Mouse (Mus musculus) lung, adult 2 months (tissue): ENCODE measurements around the gene Fkbp10. TPM values are rescaled to one million over a fixed set of nuclear protein-coding genes. Genes with fewer than 3 reads are reported as not detected.

Experiments used
- DNase-seq: peaks from one replicate; pipeline ENCODE4 v3.0.0; 2022
- H3K4me1 ChIP-seq: fragments of 200-500 bp; 2 replicates; pipeline ENCODE4 v1.6.1; 2011; ENCODE audit warnings: low read length; ENCODE audit not compliant: control insufficient read depth, insufficient read depth
- H3K4me3 ChIP-seq: fragments of 200-500 bp; replicated peaks from 2 replicates; pipeline ENCODE3; 2011; ENCODE audit warnings: low read depth, mild to moderate bottlenecking, control low read depth, low read length; ENCODE audit errors: extremely low read depth
- CTCF ChIP-seq: fragments of 200-500 bp; IDR thresholded peaks from 2 replicates; pipeline ENCODE4 v1.5.1; 2011; ENCODE audit warnings: mild to moderate bottlenecking, low read length, control low read depth; ENCODE audit not compliant: insufficient read depth
- POLR2A ChIP-seq: fragments of 200-500 bp; IDR thresholded peaks from 2 replicates; pipeline ENCODE4 v1.6.1; 2011; ENCODE audit warnings: low read depth, mild to moderate bottlenecking, control low read depth, low read length, borderline replicate concordance; ENCODE audit errors: extremely low read depth
- WGBS: fragments of 180-500 bp; shearing (Covaris S2); methylation state at CpG from one replicate; pipeline ENCODE4 v1.1.7; 2018; 5-methylcytosine and 5-hydroxymethylcytosine counted together
- polyA plus RNA-seq: library from polyadenylated mRNA; depleted of rRNA; stranded (reverse); fragments of >200 nt; gene quantifications from 2 replicates; pipeline ENCODE4 v1.2.3, GENCODE M21; 2012; rRNA removed

Gene Fkbp10
- polyA plus RNA-seq, 1 experiment, result 42.5 TPM

DNA sequence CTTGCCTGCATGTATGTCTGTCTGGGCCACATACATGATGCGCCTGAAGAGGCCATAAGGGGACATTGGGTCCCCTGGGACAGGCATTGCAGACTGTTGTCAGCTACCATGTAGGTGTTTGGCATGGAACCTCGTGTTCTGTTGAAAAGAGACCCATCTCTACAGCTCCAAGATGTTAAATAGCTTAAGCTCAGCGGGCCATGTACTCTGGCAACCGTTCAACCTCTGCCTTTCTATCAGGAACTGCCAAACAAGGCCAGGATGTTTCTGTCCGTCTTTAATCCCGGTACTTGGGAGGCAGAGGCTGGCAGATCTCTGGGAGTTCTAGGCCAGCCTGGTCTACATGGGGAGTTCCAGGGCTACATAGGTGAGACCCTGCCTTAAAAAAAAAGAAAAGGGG, 27.1 kb downstream of the Fkbp10 start:
- peaks cover 3% of the 10 kb centered on the region for H3K4me1 ChIP-seq
- DNase-seq, result no peak
- no peak overlapping the region for H3K4me3 ChIP-seq
- TF ChIP-seq CTCF (no peak), POLR2A (no peak)
- 74% methylated on average over 6 of the region's 6 CpGs for WGBS

DNA sequence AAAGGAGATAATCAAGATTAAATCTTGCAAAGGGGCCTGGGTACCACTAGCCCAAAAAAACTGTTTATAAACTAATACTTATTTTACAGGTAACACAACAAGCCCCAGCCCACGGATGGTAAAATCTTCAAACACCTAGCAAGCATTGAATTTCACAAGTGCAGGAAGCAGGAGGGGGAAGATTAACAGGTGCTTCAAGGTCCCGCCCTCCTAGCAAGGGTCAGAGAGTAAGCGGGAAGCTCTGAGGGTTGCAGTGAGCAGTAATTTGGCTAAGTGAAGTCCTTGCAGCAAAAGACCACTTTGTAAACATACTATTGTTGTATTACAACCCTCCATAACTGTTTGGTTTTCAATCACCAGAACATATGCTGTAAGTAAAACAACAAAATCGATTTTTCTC, 41.8 kb downstream of the Fkbp10 start:
- Histone ChIP-seq H3K4me3 (no peak overlapping the region), H3K4me1 (no peaks in the 10 kb centered on the region; the same call in none of the 2 replicates)
- DNase-seq, result no peak
- 59% methylated on average over 4 of the region's 4 CpGs for WGBS
- no peak for TF ChIP-seq CTCF
- TF ChIP-seq POLR2A, result no peak

DNA sequence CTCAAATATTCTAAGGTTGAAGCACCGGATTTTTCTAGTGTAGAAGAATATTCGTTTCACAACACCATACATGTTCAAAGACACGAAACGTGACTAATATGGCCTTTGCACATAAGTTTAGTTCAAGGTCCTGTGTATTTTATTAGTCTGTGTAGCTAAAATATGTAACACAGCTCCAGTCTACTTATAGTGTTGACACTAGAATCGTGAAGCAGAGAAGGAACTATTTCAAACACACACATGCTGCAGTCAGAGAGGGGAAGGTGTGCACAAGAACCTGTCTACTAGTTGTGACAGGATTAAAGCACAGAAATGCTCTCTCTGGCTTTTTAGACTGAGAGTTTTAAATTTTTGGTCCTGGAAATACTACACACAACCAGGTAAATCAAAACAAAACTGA, 42.2 kb downstream of the Fkbp10 start:
- no peak for TF ChIP-seq POLR2A
- no peaks in the 10 kb centered on the region; the same call in none of the 2 replicates for H3K4me1 ChIP-seq
- H3K4me3 ChIP-seq, result no peak overlapping the region
- WGBS, result 63% methylated on average over 5 of the region's 5 CpGs
- no peak for DNase-seq

- Histone ChIP-seq H3K4me3 (no peak overlapping the region), H3K4me1 (peaks cover 2% of the 10 kb centered on the region)
- DNase-seq, result no peak
- 84% methylated on average over 10 of the region's 10 CpGs for WGBS
- no peak for TF ChIP-seq POLR2A
- no peak for TF ChIP-seq CTCF
These were observed 47.2 kb downstream of the Fkbp10 start for GRCm38 (mm10) chr11:100462699-100463098.

DNA sequence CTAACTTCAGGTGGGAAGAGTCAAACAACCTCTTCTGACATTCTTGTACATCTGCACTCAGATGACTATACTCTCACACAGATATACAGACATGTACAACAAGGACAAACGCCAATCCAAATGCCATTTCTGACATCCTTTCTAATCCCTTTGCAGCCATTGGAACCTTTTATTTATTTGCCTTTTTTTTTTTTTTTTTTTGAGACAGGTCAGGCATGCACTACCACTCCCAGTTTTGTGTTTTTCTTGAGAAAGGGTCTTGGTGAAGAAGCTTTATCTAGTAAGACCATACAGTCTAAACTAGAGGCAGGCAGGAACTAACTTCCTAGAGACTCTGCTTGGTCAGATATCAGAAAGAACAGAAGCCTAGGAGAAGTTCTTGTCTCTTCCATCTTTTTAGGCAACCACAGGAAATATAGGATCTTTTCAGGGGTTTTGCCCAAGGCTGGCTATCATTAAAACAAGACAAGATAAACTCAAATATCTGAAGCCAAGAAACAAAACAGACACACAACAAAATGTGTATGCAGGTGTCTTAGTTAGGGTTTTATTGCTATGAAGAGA, 49.8 kb downstream of the Fkbp10 start:
- TF ChIP-seq POLR2A, result no peak
- no peak for TF ChIP-seq CTCF
- DNase-seq, result no peak
- 90% methylated on average over 1 of the region's 1 CpGs for WGBS
- Histone ChIP-seq H3K4me3 (no peak overlapping the region), H3K4me1 (peaks cover 2% of the 10 kb centered on the region)

DNA sequence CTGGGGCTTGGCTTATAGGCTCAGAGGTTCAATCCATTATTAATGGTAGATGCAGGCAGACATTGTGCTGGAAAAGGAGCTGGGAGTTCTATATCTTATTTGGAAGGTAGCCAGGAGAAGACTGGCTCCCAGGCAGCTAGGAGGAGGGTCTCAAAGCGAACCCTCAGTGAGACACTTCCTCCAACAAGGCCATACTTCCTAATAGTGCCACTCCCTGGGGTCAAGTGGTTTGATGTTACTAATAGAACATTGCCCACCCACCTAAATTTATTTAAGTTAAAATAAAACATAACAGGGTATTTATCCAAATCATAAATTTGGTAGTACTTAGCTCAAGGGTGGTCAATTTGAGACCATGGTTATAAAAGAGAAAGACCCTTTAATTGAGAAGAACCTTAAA, 50.3 kb downstream of the Fkbp10 start:
- TF ChIP-seq POLR2A (no peak), CTCF (no peak)
- Histone ChIP-seq H3K4me3 (no peak overlapping the region), H3K4me1 (peaks cover 3% of the 10 kb centered on the region; the same call in 1 of the 2 replicates)
- DNase-seq, result no peak
- WGBS, result 60% methylated on average over 1 of the region's 1 CpGs

- Histone ChIP-seq H3K4me1 (peaks cover 2% of the 10 kb centered on the region; the same call in 1 of the 2 replicates), H3K4me3 (peak overlapping the region; percentile 92)
- TF ChIP-seq POLR2A (no peak), CTCF (no peak)
- 4% methylated on average over 30 of the region's 30 CpGs for WGBS
- DNase-seq, result peak; percentile 14
These were observed 56.1 kb downstream of the Fkbp10 start for GRCm38 (mm10) chr11:100471352-100472196.

GRCm38 (mm10) chr11:100472197-100472934, 56.9 kb downstream of the Fkbp10 start, which contains the start of gene Klhl11:
Gene Klhl11 (minus strand): TSS chr11:100472741.
- peak; percentile 83; the same call in 1 of the 2 replicates for TF ChIP-seq POLR2A
- TF ChIP-seq CTCF, result peak; percentile 79
- WGBS, result under 1% methylated on average over 83 of the region's 83 CpGs
- peak; percentile 90 for DNase-seq
- H3K4me3 ChIP-seq, result peak within 1 kb of the TSS; percentile 92
- H3K4me1 ChIP-seq, result peaks cover 2% of the 10 kb centered on the region; the same call in 1 of the 2 replicates

DNA sequence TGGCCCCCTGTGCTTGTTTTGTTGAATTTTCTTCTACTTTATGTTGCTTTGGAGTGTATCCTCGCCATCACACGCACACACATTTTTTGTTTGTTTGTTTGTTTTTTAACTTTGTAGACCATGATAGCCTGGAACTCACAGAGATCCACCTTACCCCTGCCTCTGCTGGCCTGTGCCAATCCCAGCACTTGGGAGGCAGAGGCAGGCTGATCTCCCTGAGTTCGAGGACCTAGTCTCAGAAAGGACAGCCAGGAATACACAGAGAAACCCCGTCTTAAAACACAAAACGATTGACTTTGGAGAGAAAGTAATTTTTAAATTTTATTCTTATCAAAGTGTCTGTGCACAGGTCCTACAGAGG, 57.4 kb downstream of the Fkbp10 start:
- no peak overlapping the region for H3K4me3 ChIP-seq
- H3K4me1 ChIP-seq, result peaks cover 2% of the 10 kb centered on the region; the same call in 1 of the 2 replicates
- no peak for DNase-seq
- 30% methylated on average over 5 of the region's 5 CpGs for WGBS
- no peak for TF ChIP-seq CTCF
- no peak for TF ChIP-seq POLR2A

Other genes starting within 250 kb of the Fkbp10 start
- gene Krt9, start 222.5 kb upstream of the Fkbp10 start, polyA plus RNA-seq, result not detected in 2 replicates
- 0.51 and 51.5 TPM in 2 replicates for gene Krt14, start 208.1 kb upstream of the Fkbp10 start, polyA plus RNA-seq
- gene Krt16, start 166.8 kb upstream of the Fkbp10 start, polyA plus RNA-seq, result 0.58 TPM in 1 of 2 replicates, not detected in the other
- 0.38 and 0.65 TPM in 2 replicates for gene Krt17, start 154.7 kb upstream of the Fkbp10 start, polyA plus RNA-seq
- gene Krt42, start 145.8 kb upstream of the Fkbp10 start, polyA plus RNA-seq, result not detected in 2 replicates
- gene Eif1, start 95.8 kb upstream of the Fkbp10 start, polyA plus RNA-seq, result 125 and 131 TPM in 2 replicates
- gene Gast, start 81.3 kb upstream of the Fkbp10 start, polyA plus RNA-seq, result not detected in 2 replicates
- gene Hap1, start 59.6 kb upstream of the Fkbp10 start, polyA plus RNA-seq, result 9.3 and 14.3 TPM in 2 replicates
- 631 and 728 TPM in 2 replicates for gene Jup, start 17.9 kb upstream of the Fkbp10 start, polyA plus RNA-seq
- 40.6 and 53.9 TPM in 2 replicates for gene P3h4, start 861 bp upstream of the Fkbp10 start, polyA plus RNA-seq
- gene Nt5c3b, start 26.1 kb downstream of the Fkbp10 start, polyA plus RNA-seq, result 21.7 and 31.5 TPM in 2 replicates
- gene Klhl10, start 26.2 kb downstream of the Fkbp10 start, polyA plus RNA-seq, result 0.22 and 0.49 TPM in 2 replicates
- 5.1 and 6.2 TPM in 2 replicates for gene Klhl11, start 57.0 kb downstream of the Fkbp10 start, polyA plus RNA-seq
- 166 and 217 TPM in 2 replicates for gene Acly, start 112.3 kb downstream of the Fkbp10 start, polyA plus RNA-seq
- gene Ttc25, start 129.9 kb downstream of the Fkbp10 start, polyA plus RNA-seq, result 1.8 and 3.4 TPM in 2 replicates
- 27.5 and 29.9 TPM in 2 replicates for gene Cnp, start 159.2 kb downstream of the Fkbp10 start, polyA plus RNA-seq
- gene Nkiras2, start 203.5 kb downstream of the Fkbp10 start, polyA plus RNA-seq, result 59.4 and 84.5 TPM in 2 replicates
- 29.8 and 56.5 TPM in 2 replicates for gene Dnajc7, start 204.5 kb downstream of the Fkbp10 start, polyA plus RNA-seq